Mouse (Mus musculus) embryonic facial prominence, embryonic 11.5 days (tissue): ENCODE measurements around the gene Eif2s3y. TPM values are rescaled to one million over a fixed set of nuclear protein-coding genes. Genes with fewer than 3 reads are reported as not detected.

Experiments
- ATAC-seq: fragments of 200-750 bp; cut with Nextera tagmentation; replicated peaks from 2 replicates; pipeline ENCODE4 v1.8.0; 2017; ENCODE audit warnings: low read depth; ENCODE audit not compliant: insufficient number of reproducible peaks, low FRiP score, low TSS enrichment
- DNase-seq: peaks from one replicate; pipeline ENCODE4 v3.0.0-alpha.2; 2015; ENCODE audit warnings: low spot score
- H3K27ac ChIP-seq: fragments of 300-500 bp; sonication (generic); replicated peaks from 2 replicates; pipeline ENCODE4 v1.5.1; 2014; ENCODE audit warnings: mild to moderate bottlenecking, low read depth, low read length, control low read depth
- H3K27me3 ChIP-seq: fragments of 300-500 bp; sonication (generic); 2 replicates; pipeline ENCODE4 v1.6.1; 2014; ENCODE audit warnings: mild to moderate bottlenecking, low read length, moderate library complexity, mixed read lengths; ENCODE audit not compliant: control insufficient read depth, insufficient read depth
- H3K36me3 ChIP-seq: fragments of 300-500 bp; sonication (generic); replicated peaks from 2 replicates; pipeline ENCODE4 v1.6.1; 2014; ENCODE audit warnings: low read depth, mild to moderate bottlenecking, low read length, moderate library complexity, mixed read lengths; ENCODE audit not compliant: control insufficient read depth, insufficient read depth
- H3K4me1 ChIP-seq: fragments of 300-500 bp; sonication (generic); 2 replicates; pipeline ENCODE4 v1.6.1; 2014; ENCODE audit warnings: low read length, mixed read lengths; ENCODE audit not compliant: control insufficient read depth, insufficient read depth
- H3K4me2 ChIP-seq: fragments of 300-500 bp; sonication (generic); 2 replicates; pipeline ENCODE4 v1.6.1; 2014; ENCODE audit warnings: low read depth, mild to moderate bottlenecking, control low read depth, low read length, moderate library complexity
- H3K4me3 ChIP-seq: fragments of 300-500 bp; sonication (generic); 2 replicates; pipeline ENCODE4 v1.5.1; 2014; ENCODE audit warnings: low read depth, low read length, control low read depth
- H3K9ac ChIP-seq: fragments of 300-500 bp; sonication (generic); replicated peaks from 2 replicates; pipeline ENCODE4 v1.6.1; 2014; ENCODE audit warnings: mild to moderate bottlenecking, control low read depth, low read length
- H3K9me3 ChIP-seq: fragments of 300-500 bp; sonication (generic); replicated peaks from 2 replicates; pipeline ENCODE4 v1.6.1; 2016; ENCODE audit warnings: mild to moderate bottlenecking, low read length, inconsistent platforms, mixed read lengths; ENCODE audit not compliant: control insufficient read depth
- WGBS: fragments of 180-500 bp; shearing (Covaris S2); extraction: QIAGEN DNeasy Blood & Tissue Kit; methylation state at CpG from one replicate; pipeline ENCODE4 v1.1.7; 2014; 5-methylcytosine and 5-hydroxymethylcytosine counted together
- microRNA-seq: library from miRNA; unstranded; fragments of <30 nt; microRNA quantifications from one replicate; pipeline ENCODE4, GENCODE M21; 2016; ENCODE audit warnings: borderline number of aligned reads
- polyA plus RNA-seq: library from polyadenylated mRNA; unstranded; fragments of >200 nt; fragmentation: Nextera tagmentation; extraction: Ambion mirVana; gene quantifications from 2 replicates; pipeline ENCODE4 v1.2.1, GENCODE M21; 2014

Eif2s3y gene
- polyA plus RNA-seq = 27.7 and 29.8 TPM in 2 replicates

- Histone ChIP-seq H3K27ac (no peak within 1 kb of the TSS), H3K9ac (no peak within 1 kb of the TSS), H3K36me3 (no peaks in the 10 kb centered on the region), H3K4me1 (no peaks in the 10 kb centered on the region), H3K4me2 (no peak within 1 kb of the TSS), H3K9me3 (no peaks in the 10 kb centered on the region), H3K27me3 (no peaks in the 10 kb centered on the region), H3K4me3 (peak within 1 kb of the TSS; percentile 29)
- ATAC-seq = peak; percentile 70; the same call in 1 of the 2 replicates
- peak; percentile 66 for DNase-seq
- 28% methylated on average over 31 of the region's 31 CpGs for WGBS
Observed at GRCm38 (mm10) chrY:1009882-1010751, at the start of gene Eif2s3y. Gene Eif2s3y, plus strand, starts transcription at chrY:1010543.

Small RNA genes within 50 kb of the gene (microRNA-seq; reads per million reads assigned to microRNA genes)
- not detected for gene Gm47281

Other genes starting within 250 kb of the Eif2s3y start
- not detected in 2 replicates for gene Zfy1, start 213.1 kb upstream of the Eif2s3y start, polyA plus RNA-seq
- not detected in 2 replicates for gene Uba1y, start 191.9 kb upstream of the Eif2s3y start, polyA plus RNA-seq
- 12.2 and 15.3 TPM in 2 replicates for gene Kdm5d, start 112.8 kb upstream of the Eif2s3y start, polyA plus RNA-seq
- gene Uty, start 235.2 kb downstream of the Eif2s3y start, polyA plus RNA-seq = 10.1 and 14.2 TPM in 2 replicates